Mouse (Mus musculus) kidney, embryonic 16.5 days (tissue): ENCODE results near the gene Ccdc124. TPM values are rescaled to one million over a fixed set of nuclear protein-coding genes. Genes with fewer than 3 reads are reported as not detected.

Experiments used
- ATAC-seq: fragments of 200-750 bp; cut with Nextera tagmentation; 2 replicates; pipeline ENCODE4 v1.8.0; 2017; ENCODE audit warnings: moderate TSS enrichment; ENCODE audit not compliant: low FRiP score, low TSS enrichment
- H3K27ac ChIP-seq: fragments of 300-500 bp; sonication (generic); 2 replicates; pipeline ENCODE4 v1.5.1; 2014; ENCODE audit warnings: low read length
- H3K27me3 ChIP-seq: fragments of 300-500 bp; sonication (generic); 2 replicates; pipeline ENCODE4 v1.6.1; 2014; ENCODE audit warnings: low read length, control low read depth, mixed read lengths; ENCODE audit not compliant: insufficient read depth
- H3K36me3 ChIP-seq: fragments of 300-500 bp; sonication (generic); 2 replicates; pipeline ENCODE4 v1.6.1; 2014; ENCODE audit warnings: low read length, control low read depth, mixed read lengths; ENCODE audit not compliant: insufficient read depth
- H3K4me1 ChIP-seq: fragments of 300-500 bp; sonication (generic); 2 replicates; pipeline ENCODE4 v1.6.1; 2014; ENCODE audit warnings: low read length, control low read depth, mixed read lengths; ENCODE audit not compliant: insufficient read depth
- H3K4me2 ChIP-seq: fragments of 300-500 bp; sonication (generic); replicated peaks from 2 replicates; pipeline ENCODE4 v1.6.1; 2014; ENCODE audit warnings: low read depth, low read length
- H3K4me3 ChIP-seq: fragments of 300-500 bp; sonication (generic); 2 replicates; pipeline ENCODE4 v1.5.1; 2014; ENCODE audit warnings: mild to moderate bottlenecking, low read length
- H3K9ac ChIP-seq: fragments of 300-500 bp; sonication (generic); replicated peaks from 2 replicates; pipeline ENCODE4 v1.6.1; 2014; ENCODE audit warnings: low read length
- H3K9me3 ChIP-seq: fragments of 300-500 bp; sonication (generic); 2 replicates; pipeline ENCODE4 v1.6.1; 2016; ENCODE audit warnings: low read length, control low read depth
- WGBS: fragments of 180-500 bp; shearing (Covaris S2); extraction: QIAGEN DNeasy Blood & Tissue Kit; methylation state at CpG from one replicate; pipeline ENCODE4 v1.1.7; 2014; 5-methylcytosine and 5-hydroxymethylcytosine counted together
- polyA plus RNA-seq: library from polyadenylated mRNA; unstranded; fragments of >200 nt; fragmentation: Nextera tagmentation; extraction: Ambion mirVana; gene quantifications from 2 replicates; pipeline ENCODE4 v1.2.1, GENCODE M21; 2015

The Ccdc124 gene
- polyA plus RNA-seq, 1 experiment from 2014 or later, result 114 TPM

DNA sequence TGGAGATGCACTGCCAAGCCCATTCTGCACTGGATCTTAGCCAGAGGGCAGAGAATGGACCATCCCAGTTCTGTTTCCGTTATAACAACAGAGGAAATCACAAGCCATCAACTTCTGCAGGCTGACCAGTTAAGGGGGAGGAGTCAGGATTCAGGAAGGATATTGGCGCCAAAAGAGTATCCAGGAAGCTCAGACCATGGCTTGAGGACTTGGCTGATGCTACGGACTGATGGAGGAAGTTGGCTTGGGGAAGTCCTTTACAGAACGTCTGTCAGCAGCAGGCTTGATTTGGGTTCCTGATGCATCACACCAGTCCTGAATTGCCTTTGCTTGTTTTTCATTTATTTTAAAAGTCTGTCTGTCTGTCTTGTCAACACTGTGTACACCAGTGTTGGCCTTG lies 30.8 kb upstream of the Ccdc124 start:
- H3K27ac ChIP-seq, result peak overlapping the region; percentile 94; the same call in 1 of the 2 replicates
- 0 out of 2 replicates have a peak, but pooled peaks cover 3% of the 10 kb centered on the region for H3K27me3 ChIP-seq
- no peak overlapping the region for H3K4me3 ChIP-seq
- H3K36me3 ChIP-seq, result 0 out of 2 replicates have a peak, but pooled peaks cover 3% of the 10 kb centered on the region
- H3K4me2 ChIP-seq, result no peak overlapping the region
- WGBS, result 56% methylated on average over 4 of the region's 4 CpGs
- no peak overlapping the region for H3K9ac ChIP-seq
- H3K4me1 ChIP-seq, result peaks cover 15% of the 10 kb centered on the region
- no peaks in the 10 kb centered on the region for H3K9me3 ChIP-seq
- 0 out of 2 replicates have a peak, but pooled peaks have one; percentile 10 for ATAC-seq

GRCm38 (mm10) chr8:70903582-70903981 lies 29.8 kb upstream of the Ccdc124 start:
- Histone ChIP-seq H3K9ac (no peak overlapping the region), H3K4me3 (no peak overlapping the region), H3K4me2 (no peak overlapping the region), H3K36me3 (no peaks in the 10 kb centered on the region), H3K4me1 (peaks cover 15% of the 10 kb centered on the region), H3K27ac (no peak overlapping the region), H3K27me3 (0 out of 2 replicates have a peak, but pooled peaks cover 3% of the 10 kb centered on the region), H3K9me3 (no peaks in the 10 kb centered on the region)
- ATAC-seq, result no peak

- WGBS, result 27% methylated on average over 4 of the region's 4 CpGs
- Histone ChIP-seq H3K4me2 (no peak overlapping the region), H3K9ac (no peak overlapping the region), H3K27ac (no peak overlapping the region), H3K27me3 (0 out of 2 replicates have a peak, but pooled peaks cover 3% of the 10 kb centered on the region), H3K4me1 (peaks cover 18% of the 10 kb centered on the region), H3K4me3 (no peak overlapping the region), H3K36me3 (no peaks in the 10 kb centered on the region), H3K9me3 (no peaks in the 10 kb centered on the region)
- ATAC-seq, result no peak
Observed at GRCm38 (mm10) chr8:70903112-70903511, 29.4 kb upstream of the Ccdc124 start.

DNA sequence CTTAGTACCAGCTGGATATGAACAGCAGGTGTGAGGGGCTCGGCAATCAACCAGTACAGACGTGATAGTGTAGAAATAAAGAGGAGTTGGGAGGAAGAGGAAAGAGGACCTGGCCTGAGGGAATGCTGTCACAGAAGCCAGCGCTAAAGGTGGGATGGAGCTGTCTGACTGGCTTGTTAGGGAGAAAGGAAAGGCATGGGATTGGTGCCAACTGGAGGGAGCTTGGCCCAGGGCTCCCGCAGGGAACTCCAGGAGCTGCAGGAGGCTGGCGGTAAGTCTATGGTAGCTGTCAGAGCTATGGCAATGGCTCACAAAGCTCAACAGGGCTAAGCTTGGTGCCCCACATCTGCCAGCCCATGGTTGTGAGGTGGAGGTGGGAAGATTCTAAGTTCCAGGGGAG lies 28.5 kb upstream of the Ccdc124 start:
- Histone ChIP-seq H3K9me3 (no peaks in the 10 kb centered on the region), H3K4me1 (peaks cover 18% of the 10 kb centered on the region), H3K27ac (no peak overlapping the region), H3K9ac (0 out of 2 replicates have a peak overlapping the region, but pooled peaks have one; percentile 9), H3K27me3 (0 out of 2 replicates have a peak, but pooled peaks cover 3% of the 10 kb centered on the region), H3K36me3 (no peaks in the 10 kb centered on the region), H3K4me2 (no peak overlapping the region), H3K4me3 (no peak overlapping the region)
- WGBS, result 47% methylated on average over 5 of the region's 5 CpGs
- ATAC-seq, result no peak

GRCm38 (mm10) chr8:70900872-70901387 lies 27.2 kb upstream of the Ccdc124 start:
- no peak overlapping the region for H3K4me3 ChIP-seq
- no peaks in the 10 kb centered on the region for H3K9me3 ChIP-seq
- H3K4me1 ChIP-seq, result peaks cover 18% of the 10 kb centered on the region
- H3K4me2 ChIP-seq, result no peak overlapping the region
- no peaks in the 10 kb centered on the region for H3K36me3 ChIP-seq
- H3K27ac ChIP-seq, result no peak overlapping the region
- 81% methylated on average over 2 of the region's 2 CpGs for WGBS
- ATAC-seq, result no peak
- H3K9ac ChIP-seq, result no peak overlapping the region
- H3K27me3 ChIP-seq, result 0 out of 2 replicates have a peak, but pooled peaks cover 3% of the 10 kb centered on the region

DNA sequence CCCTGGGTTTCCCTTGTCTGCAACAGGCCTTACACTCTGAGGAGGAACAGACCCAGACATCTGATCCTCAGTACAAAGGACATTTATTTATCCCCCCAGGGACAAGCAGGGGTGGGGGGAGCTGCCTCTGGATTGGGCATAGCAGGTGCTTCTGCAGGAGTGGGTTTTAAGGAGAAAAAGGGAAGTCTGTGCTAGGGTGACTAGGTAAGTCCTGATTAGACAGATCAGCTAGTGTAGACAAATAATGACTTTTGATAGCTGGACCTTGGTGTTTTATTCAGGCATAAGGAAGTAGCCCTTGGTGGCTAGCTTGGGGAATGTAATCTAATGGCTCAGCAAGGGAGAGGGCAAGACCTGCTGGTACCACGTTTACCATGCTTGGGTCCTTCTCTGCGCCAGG lies 25.5 kb upstream of the Ccdc124 start:
- Histone ChIP-seq H3K27ac (no peak overlapping the region), H3K36me3 (peaks cover 17% of the 10 kb centered on the region), H3K4me1 (peaks cover 15% of the 10 kb centered on the region), H3K4me2 (no peak overlapping the region), H3K9ac (no peak overlapping the region), H3K4me3 (no peak overlapping the region), H3K9me3 (no peaks in the 10 kb centered on the region), H3K27me3 (no peaks in the 10 kb centered on the region)
- no peak for ATAC-seq
- 88% methylated on average over 2 of the region's 2 CpGs for WGBS

GRCm38 (mm10) chr8:70898661-70899198 lies 25.0 kb upstream of the Ccdc124 start:
- peak overlapping the region; percentile 90 for H3K9ac ChIP-seq
- no peak overlapping the region for H3K4me2 ChIP-seq
- H3K4me3 ChIP-seq, result no peak overlapping the region
- H3K27ac ChIP-seq, result no peak overlapping the region
- H3K9me3 ChIP-seq, result no peaks in the 10 kb centered on the region
- no peak for ATAC-seq
- H3K27me3 ChIP-seq, result no peaks in the 10 kb centered on the region
- peaks cover 22% of the 10 kb centered on the region for H3K36me3 ChIP-seq
- WGBS, result 49% methylated on average over 2 of the region's 2 CpGs
- peaks cover 15% of the 10 kb centered on the region for H3K4me1 ChIP-seq

DNA sequence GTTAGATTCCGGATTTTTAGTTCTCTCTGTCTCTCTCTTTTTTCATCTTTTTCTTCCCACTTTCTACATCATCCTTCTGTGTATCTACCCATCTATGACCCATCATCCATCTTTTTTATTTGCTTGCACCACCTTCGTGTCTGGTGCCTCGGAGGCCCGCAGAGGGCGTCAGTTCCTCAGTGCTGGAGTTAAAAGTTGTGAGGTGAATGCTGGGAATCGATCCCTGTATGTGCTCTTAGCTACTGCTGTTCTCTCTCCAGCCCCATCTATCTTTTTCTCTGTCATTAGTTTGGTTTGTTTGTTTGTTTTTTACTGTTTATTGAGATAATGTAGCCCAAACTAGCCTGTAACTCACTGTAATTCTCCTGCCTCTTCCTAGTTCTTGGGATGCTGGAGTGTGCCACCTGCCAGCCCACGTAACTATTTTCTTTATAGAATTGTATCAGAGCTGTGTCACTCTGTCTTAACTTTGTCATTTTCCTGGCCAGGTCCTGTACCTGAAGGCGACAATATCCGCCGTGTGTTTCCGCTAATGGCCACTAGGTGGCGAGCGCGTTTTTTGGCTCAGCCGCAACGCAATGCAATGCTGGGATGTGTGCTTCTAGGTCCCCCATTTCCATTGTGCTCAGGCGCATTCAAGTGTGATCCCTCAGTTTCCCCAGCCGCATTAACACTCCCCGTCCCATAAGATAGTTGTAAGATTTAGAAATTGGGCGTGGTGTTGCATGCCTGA lies 24.1 kb upstream of the Ccdc124 start:
- peak; percentile 59 for ATAC-seq
- Histone ChIP-seq H3K9ac (peak overlapping the region; percentile 90), H3K9me3 (no peaks in the 10 kb centered on the region), H3K36me3 (peaks cover 22% of the 10 kb centered on the region), H3K27ac (peak overlapping the region; percentile 89), H3K4me2 (peak overlapping the region; percentile 89), H3K27me3 (peaks cover 7% of the 10 kb centered on the region), H3K4me1 (peaks cover 19% of the 10 kb centered on the region), H3K4me3 (peak overlapping the region; percentile 95)
- under 1% methylated on average over 20 of the region's 20 CpGs for WGBS

DNA sequence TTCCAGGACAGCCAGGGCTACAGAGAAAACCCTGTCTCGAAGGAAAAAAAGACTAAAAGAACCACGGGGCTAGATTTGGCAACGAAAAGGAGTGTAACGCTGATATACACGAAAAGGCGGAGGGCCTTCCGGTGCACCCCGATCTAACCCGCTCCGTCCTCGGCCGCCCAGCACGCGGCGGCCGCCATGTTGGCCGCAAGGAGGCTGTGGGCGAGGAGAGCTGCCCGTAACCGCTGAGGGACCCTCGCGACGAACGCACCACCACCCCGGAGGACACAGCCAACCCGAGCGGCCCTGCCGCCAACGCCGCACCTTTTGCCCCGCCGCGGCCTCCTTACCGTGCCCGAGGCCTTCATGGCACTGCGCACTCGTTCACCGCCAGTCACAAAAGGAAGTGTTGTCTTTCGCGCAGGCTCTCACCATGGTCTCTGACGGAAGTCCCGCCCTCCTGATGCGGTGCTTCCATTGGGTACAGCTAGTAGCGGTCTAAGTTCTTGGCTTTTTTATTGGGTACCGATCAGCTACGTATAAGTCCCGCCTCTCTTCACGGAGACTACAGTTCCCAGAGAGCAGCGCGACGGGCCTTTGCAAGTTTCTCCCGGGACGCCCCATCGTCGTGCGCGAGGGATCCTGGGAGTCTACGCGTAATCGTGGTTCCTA lies 23.4 kb upstream of the Ccdc124 start, which contains the start of gene Rpl18a:
Gene Rpl18a, minus strand, starts transcription at position 392 of the 660 bp plus-strand sequence.
- Histone ChIP-seq H3K27ac (peak within 1 kb of the TSS; percentile 89), H3K9me3 (no peaks in the 10 kb centered on the region), H3K4me1 (peaks cover 25% of the 10 kb centered on the region), H3K4me3 (peak within 1 kb of the TSS; percentile 95), H3K4me2 (peak within 1 kb of the TSS; percentile 97), H3K27me3 (peaks cover 14% of the 10 kb centered on the region), H3K36me3 (peaks cover 22% of the 10 kb centered on the region), H3K9ac (peak within 1 kb of the TSS; percentile 90)
- WGBS, result under 1% methylated on average over 60 of the region's 60 CpGs
- ATAC-seq, result peak; percentile 97
